Comparison of ENCODE assay signal across 8 mouse cellular contexts in the genomic region with DNA sequence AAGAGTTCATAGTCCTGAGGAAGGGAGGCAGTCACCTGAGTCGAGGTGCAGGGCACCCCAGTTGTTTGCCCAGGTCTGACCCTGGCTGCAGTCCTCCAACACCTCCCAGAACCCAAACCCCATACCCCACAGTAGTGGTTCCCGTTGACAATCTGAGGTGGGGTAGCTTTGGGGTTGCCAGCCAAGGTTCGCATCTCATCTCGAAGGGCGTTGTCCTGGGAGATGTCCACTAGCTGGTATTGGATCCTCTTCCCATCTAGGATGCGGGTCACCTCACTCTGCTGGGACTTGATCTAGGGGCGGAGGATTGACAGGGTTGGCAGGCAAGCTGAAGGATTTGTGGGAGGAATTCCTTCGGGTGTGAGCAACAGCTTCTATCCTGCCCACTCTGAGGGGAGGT. TPM values are rescaled to one million over a fixed set of nuclear protein-coding genes. Genes with fewer than 3 reads are reported as not detected.
DNase-seq lines count a peak whose midpoint lies in the region; ATAC-seq and TF ChIP-seq lines count a peak whose summit lies in the region.

No protein-coding gene starts in this region.

- ATAC-seq in megakaryocyte, adult 5-6 weeks (ENCODE audit: poor library complexity, severe bottlenecking) = no peak
- no peak for ATAC-seq in inflammation-experienced regulatory T-cells, adult 6 months

- 68% methylated on average over 8 of the region's 8 CpGs for WGBS in forebrain, embryonic 10.5 days
- 69% methylated on average over 8 of the region's 8 CpGs for WGBS in limb, embryonic 10.5 days
- 49% methylated on average over 8 of the region's 8 CpGs for WGBS in olfactory bulb, adult 2 months

- intact Hi-C loops in left cerebral cortex, postnatal 4 days (cut with DNase I) = no loop called here

- no peak for TF ChIP-seq POLR2A in olfactory bulb, adult 2 months (IDR thresholded peaks at IDR 0.05; ENCODE audit: insufficient read depth, low read depth, low read length)

- no peak for TF ChIP-seq CTCF in olfactory bulb, adult 2 months (IDR thresholded peaks at IDR 0.05; ENCODE audit: insufficient read depth, low read depth, low read length)

- peak overlapping the region; percentile 92 for H3K27ac ChIP-seq in forebrain, embryonic 10.5 days
- H3K27ac ChIP-seq in limb, embryonic 10.5 days = peak overlapping the region; percentile 90
- peak overlapping the region; percentile 58 for H3K27ac ChIP-seq in olfactory bulb, adult 2 months (ENCODE audit: insufficient read depth, low read depth, low read length)

- peaks cover 88% of the 10 kb centered on the region for H3K4me1 ChIP-seq in megakaryocyte, embryonic 14.5 days
- H3K4me1 ChIP-seq in forebrain, embryonic 10.5 days = peaks cover 47% of the 10 kb centered on the region
- peaks cover 51% of the 10 kb centered on the region for H3K4me1 ChIP-seq in limb, embryonic 10.5 days
- H3K4me1 ChIP-seq in olfactory bulb, adult 2 months (ENCODE audit: control insufficient read depth, insufficient read depth, low read length) = peaks cover 66% of the 10 kb centered on the region

- peak overlapping the region; percentile 99 for H3K4me3 ChIP-seq in megakaryocyte, embryonic 14.5 days (replicated peaks)
- H3K4me3 ChIP-seq in forebrain, embryonic 10.5 days = peak overlapping the region; percentile 91
- H3K4me3 ChIP-seq in limb, embryonic 10.5 days = peak overlapping the region; percentile 87
- peak overlapping the region; percentile 86 for H3K4me3 ChIP-seq in olfactory bulb, adult 2 months (ENCODE audit: insufficient read depth, low read depth, low read length)

- DNase-seq in forebrain, embryonic 10.5 days (ENCODE audit: extremely low spot score, low spot score) = no peak
- DNase-seq in limb, embryonic 10.5 days (ENCODE audit: low spot score) = no peak
- DNase-seq in retina, embryonic 14.5 days (ENCODE audit: low spot score) = no peak
- DNase-seq in left cerebral cortex, postnatal 4 days = no peak

- H3K9me3 ChIP-seq in megakaryocyte, embryonic 14.5 days = no peaks in the 10 kb centered on the region
- H3K9me3 ChIP-seq in forebrain, embryonic 10.5 days = no peaks in the 10 kb centered on the region
- no peaks in the 10 kb centered on the region for H3K9me3 ChIP-seq in limb, embryonic 10.5 days (replicated peaks)

- peaks cover 67% of the 10 kb centered on the region for H3K36me3 ChIP-seq in megakaryocyte, embryonic 14.5 days (replicated peaks; ENCODE audit: low read length)
- H3K36me3 ChIP-seq in forebrain, embryonic 10.5 days (replicated peaks) = peaks cover 29% of the 10 kb centered on the region
- peaks cover 33% of the 10 kb centered on the region for H3K36me3 ChIP-seq in limb, embryonic 10.5 days

- H3K27me3 ChIP-seq in megakaryocyte, embryonic 14.5 days (replicated peaks) = no peaks in the 10 kb centered on the region
- H3K27me3 ChIP-seq in forebrain, embryonic 10.5 days (ENCODE audit: poor library complexity, severe bottlenecking) = no peaks in the 10 kb centered on the region
- H3K27me3 ChIP-seq in limb, embryonic 10.5 days (ENCODE audit: low read depth, poor library complexity, severe bottlenecking) = no peaks in the 10 kb centered on the region

RNA-seq across cellular contexts. Expression of a gene that starts 0.8 kb away (rescaled TPM):
- 1,646 and 1,679 TPM in 2 replicates for polyA plus RNA-seq in megakaryocyte, embryonic 14.5 days (2012; ENCODE audit: insufficient read depth, low replicate concordance)
- 1,305 and 1,385 TPM in 2 replicates for total RNA-seq in megakaryocyte, adult 5-6 weeks (2015)
- total RNA-seq in megakaryocyte, adult 5-6 weeks (2017) = 523 and 622 TPM in 2 replicates
- 267 and 270 TPM in 2 replicates for polyA plus RNA-seq in forebrain, embryonic 10.5 days (2016; fragmentation: Nextera tagmentation; extraction: Ambion mirVana)
- 280 and 308 TPM in 2 replicates for polyA plus RNA-seq in limb, embryonic 10.5 days (2016; fragmentation: Nextera tagmentation; extraction: Ambion mirVana)
- 1,207 TPM in 1 of 2 replicates, not detected in the other for polyA plus RNA-seq in olfactory bulb, adult 2 months (2012; ENCODE audit: insufficient read depth, insufficient read length, low replicate concordance, missing spikeins)
- total RNA-seq in left cerebral cortex, postnatal 4 days (2021) = 100 to 1,000 TPM; 214 to 231 TPM
- 1,000 to 10,000 TPM in 2 of 3 experiments, 100 to 1,000 TPM in 1; 884 to 1,358 (median 1,179) TPM for polyA plus RNA-seq in inflammation-experienced regulatory T-cells, adult 6 months (2017; shearing (Covaris generic))

RNA-seq across cellular contexts. Expression of a gene that starts 25.4 kb away (rescaled TPM):
- 69.8 and 175 TPM in 2 replicates for polyA plus RNA-seq in megakaryocyte, embryonic 14.5 days (2012; ENCODE audit: insufficient read depth, low replicate concordance)
- total RNA-seq in megakaryocyte, adult 5-6 weeks (2015) = 0.89 and 1.8 TPM in 2 replicates
- 1.7 and 2.9 TPM in 2 replicates for total RNA-seq in megakaryocyte, adult 5-6 weeks (2017)
- 6.3 and 7.3 TPM in 2 replicates for polyA plus RNA-seq in forebrain, embryonic 10.5 days (2016; fragmentation: Nextera tagmentation; extraction: Ambion mirVana)
- 5.1 and 6.5 TPM in 2 replicates for polyA plus RNA-seq in limb, embryonic 10.5 days (2016; fragmentation: Nextera tagmentation; extraction: Ambion mirVana)
- not detected in 2 replicates for polyA plus RNA-seq in olfactory bulb, adult 2 months (2012; ENCODE audit: insufficient read depth, insufficient read length, low replicate concordance, missing spikeins)
- total RNA-seq in left cerebral cortex, postnatal 4 days (2021) = 10 to 100 TPM; 16.9 to 24.0 TPM
- polyA plus RNA-seq in inflammation-experienced regulatory T-cells, adult 6 months (2017; shearing (Covaris generic)) = 10 to 100 TPM; 36.2 to 54.5 (median 36.5) TPM

RNA-seq across cellular contexts. Expression of a gene that starts 32.9 kb away (rescaled TPM):
- 77.0 and 307 TPM in 2 replicates for polyA plus RNA-seq in megakaryocyte, embryonic 14.5 days (2012; ENCODE audit: insufficient read depth, low replicate concordance)
- total RNA-seq in megakaryocyte, adult 5-6 weeks (2015) = 2,426 and 2,524 TPM in 2 replicates
- total RNA-seq in megakaryocyte, adult 5-6 weeks (2017) = 3,236 and 3,524 TPM in 2 replicates
- polyA plus RNA-seq in forebrain, embryonic 10.5 days (2016; fragmentation: Nextera tagmentation; extraction: Ambion mirVana) = 4.1 and 5.0 TPM in 2 replicates
- polyA plus RNA-seq in limb, embryonic 10.5 days (2016; fragmentation: Nextera tagmentation; extraction: Ambion mirVana) = 2.4 and 3.9 TPM in 2 replicates
- polyA plus RNA-seq in olfactory bulb, adult 2 months (2012; ENCODE audit: insufficient read depth, insufficient read length, low replicate concordance, missing spikeins) = not detected in 2 replicates
- 1 to 10 TPM; 1.1 to 1.6 TPM for total RNA-seq in left cerebral cortex, postnatal 4 days (2021)
- polyA plus RNA-seq in inflammation-experienced regulatory T-cells, adult 6 months (2017; shearing (Covaris generic)) = 1,000 to 10,000 TPM; 2,728 to 3,832 (median 3,666) TPM

RNA-seq across cellular contexts. Expression of a gene that starts 59.1 kb away (rescaled TPM):
- 10.9 and 19.9 TPM in 2 replicates for polyA plus RNA-seq in megakaryocyte, embryonic 14.5 days (2012; ENCODE audit: insufficient read depth, low replicate concordance)
- 11.4 and 20.6 TPM in 2 replicates for total RNA-seq in megakaryocyte, adult 5-6 weeks (2015)
- total RNA-seq in megakaryocyte, adult 5-6 weeks (2017) = 17.7 TPM in 2 replicates
- polyA plus RNA-seq in forebrain, embryonic 10.5 days (2016; fragmentation: Nextera tagmentation; extraction: Ambion mirVana) = 34.3 and 35.5 TPM in 2 replicates
- polyA plus RNA-seq in limb, embryonic 10.5 days (2016; fragmentation: Nextera tagmentation; extraction: Ambion mirVana) = 27.1 and 29.1 TPM in 2 replicates
- polyA plus RNA-seq in olfactory bulb, adult 2 months (2012; ENCODE audit: insufficient read depth, insufficient read length, low replicate concordance, missing spikeins) = 428 TPM in 1 of 2 replicates, not detected in the other
- 10 to 100 TPM; 11.2 to 17.0 TPM for total RNA-seq in left cerebral cortex, postnatal 4 days (2021)
- polyA plus RNA-seq in inflammation-experienced regulatory T-cells, adult 6 months (2017; shearing (Covaris generic)) = 100 to 1,000 TPM in 2 of 3 experiments, 10 to 100 TPM in 1; 61.0 to 150 (median 121) TPM

Comparison
In these comparisons a context has a peak if more than half of its experiments do, and no peak if none do; other contexts are left out.
1. RNA of a gene that starts 32.9 kb away (polyA plus RNA-seq): 2,728 to 3,832 TPM in inflammation-experienced regulatory T-cells, adult 6 months and 77.0 to 307 TPM in megakaryocyte, embryonic 14.5 days; 4.1 to 5.0 TPM in forebrain, embryonic 10.5 days, 2.4 to 3.9 TPM in limb, embryonic 10.5 days and not detected in olfactory bulb, adult 2 months; every median in the first group is over 10 times any median in the second.
2. Peak in every context shown above with its lines, with median percentiles within 50 percentile points of each other: H3K4me3 ChIP-seq and H3K27ac ChIP-seq.